Mouse (Mus musculus): ENCODE results near the gene Mllt6.
"Not testable (repeated sequence)": the region's sequence is repeated elsewhere in the genome, so short reads cannot be mapped to it uniquely, and the experiment has no call there.

Gene Mllt6

GRCm38 (mm10) chr11:97648541-97648940, 14.7 kb upstream of the Mllt6 start:
- DNase-seq (ENCODE audit: low read depth): not testable (repeated sequence)

- DNase-seq (ENCODE audit: low read depth): no peak
Measured at GRCm38 (mm10) chr11:97650341-97650740, 12.9 kb upstream of the Mllt6 start.

- not testable (repeated sequence) for DNase-seq (ENCODE audit: low read depth)
Measured at GRCm38 (mm10) chr11:97653376-97653775, 9.8 kb upstream of the Mllt6 start.

GRCm38 (mm10) chr11:97654210-97654609, 9.0 kb upstream of the Mllt6 start:
- DNase-seq (ENCODE audit: low read depth): no peak

GRCm38 (mm10) chr11:97656269-97656971, 6.8 kb upstream of the Mllt6 start:
- DNase-seq (ENCODE audit: low read depth): no peak

- DNase-seq (ENCODE audit: low read depth): no peak
Measured at GRCm38 (mm10) chr11:97657184-97657945, 5.8 kb upstream of the Mllt6 start.

GRCm38 (mm10) chr11:97657967-97658366, 5.2 kb upstream of the Mllt6 start:
- DNase-seq (ENCODE audit: low read depth): not testable (repeated sequence)

GRCm38 (mm10) chr11:97658751-97659266, 4.4 kb upstream of the Mllt6 start:
- DNase-seq (ENCODE audit: low read depth): no peak

- peak; percentile 90 for DNase-seq (ENCODE audit: low read depth)
Measured at GRCm38 (mm10) chr11:97659267-97659989, 3.8 kb upstream of the Mllt6 start.

GRCm38 (mm10) chr11:97659990-97660714, 3.1 kb upstream of the Mllt6 start:
- peak; percentile 92 for DNase-seq (ENCODE audit: low read depth)

GRCm38 (mm10) chr11:97660734-97661647, 2.2 kb upstream of the Mllt6 start:
- DNase-seq (ENCODE audit: low read depth): no peak

GRCm38 (mm10) chr11:97661648-97662133, 1.5 kb upstream of the Mllt6 start:
- DNase-seq (ENCODE audit: low read depth): peak; percentile 83

GRCm38 (mm10) chr11:97662207-97662892, 864 bp upstream of the Mllt6 start:
- DNase-seq (ENCODE audit: low read depth): peak; percentile 89

- DNase-seq (ENCODE audit: low read depth): peak; percentile 63
Measured at GRCm38 (mm10) chr11:97663528-97664338, 519 bp downstream of the Mllt6 start.

GRCm38 (mm10) chr11:97664339-97664665, 1.1 kb downstream of the Mllt6 start:
- DNase-seq (ENCODE audit: low read depth): no peak

- DNase-seq (ENCODE audit: low read depth): peak; percentile 73
Measured at GRCm38 (mm10) chr11:97664771-97665240, 1.6 kb downstream of the Mllt6 start.

GRCm38 (mm10) chr11:97665431-97665830, 2.2 kb downstream of the Mllt6 start:
- DNase-seq (ENCODE audit: low read depth): no peak

GRCm38 (mm10) chr11:97666221-97666620, 3.0 kb downstream of the Mllt6 start:
- peak; percentile 55 for DNase-seq (ENCODE audit: low read depth)

GRCm38 (mm10) chr11:97666794-97667193, 3.6 kb downstream of the Mllt6 start:
- DNase-seq (ENCODE audit: low read depth): no peak

Measured in induced T-regulatory cell, adult 2 months (primary cell).